Mouse (Mus musculus): ENCODE measurements around the gene Mmel1.

Mmel1 gene

DNA sequence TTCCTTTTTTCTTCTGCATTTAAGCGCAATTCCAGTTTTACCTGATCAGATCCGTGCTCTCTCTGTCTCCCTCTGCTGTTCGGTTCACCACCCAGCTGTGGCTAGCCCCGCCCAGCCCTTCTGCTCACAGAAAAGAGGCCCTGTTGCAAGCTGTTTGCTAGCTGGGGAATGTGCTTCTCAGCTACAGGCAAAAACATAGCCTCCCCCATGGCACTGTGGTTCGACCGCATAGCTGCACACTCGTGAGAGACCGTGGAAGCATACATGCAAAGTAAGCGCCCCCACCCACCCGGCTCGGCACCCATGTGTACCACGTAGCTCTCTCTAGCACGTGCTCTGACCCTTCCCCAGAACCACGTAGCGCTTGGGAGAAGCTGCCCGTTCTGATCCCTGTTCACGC, 38.4 kb downstream of the Mmel1 start:
- peak; percentile 86 for DNase-seq (ENCODE audit: low read depth)

DNA sequence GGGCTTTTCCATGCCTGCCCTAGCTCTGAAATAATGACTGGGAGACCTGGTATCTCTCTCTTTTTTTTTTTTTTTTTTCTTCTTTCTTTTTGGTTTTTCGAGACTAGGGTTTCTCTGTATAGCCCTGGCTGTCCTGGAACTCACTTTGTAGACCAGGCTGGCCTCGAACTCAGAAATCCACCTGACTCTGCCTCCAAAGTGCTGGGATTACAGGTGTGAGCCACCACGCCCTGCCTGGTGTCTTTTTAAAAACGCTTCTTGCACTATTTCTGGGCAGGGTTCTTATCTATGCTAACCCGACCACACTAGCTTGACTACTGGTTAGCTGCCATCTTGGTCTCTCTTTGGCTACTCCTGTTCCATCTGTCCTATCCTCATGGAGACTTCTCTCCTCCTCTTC, 39.1 kb downstream of the Mmel1 start:
- DNase-seq (ENCODE audit: low read depth), result no peak

DNA sequence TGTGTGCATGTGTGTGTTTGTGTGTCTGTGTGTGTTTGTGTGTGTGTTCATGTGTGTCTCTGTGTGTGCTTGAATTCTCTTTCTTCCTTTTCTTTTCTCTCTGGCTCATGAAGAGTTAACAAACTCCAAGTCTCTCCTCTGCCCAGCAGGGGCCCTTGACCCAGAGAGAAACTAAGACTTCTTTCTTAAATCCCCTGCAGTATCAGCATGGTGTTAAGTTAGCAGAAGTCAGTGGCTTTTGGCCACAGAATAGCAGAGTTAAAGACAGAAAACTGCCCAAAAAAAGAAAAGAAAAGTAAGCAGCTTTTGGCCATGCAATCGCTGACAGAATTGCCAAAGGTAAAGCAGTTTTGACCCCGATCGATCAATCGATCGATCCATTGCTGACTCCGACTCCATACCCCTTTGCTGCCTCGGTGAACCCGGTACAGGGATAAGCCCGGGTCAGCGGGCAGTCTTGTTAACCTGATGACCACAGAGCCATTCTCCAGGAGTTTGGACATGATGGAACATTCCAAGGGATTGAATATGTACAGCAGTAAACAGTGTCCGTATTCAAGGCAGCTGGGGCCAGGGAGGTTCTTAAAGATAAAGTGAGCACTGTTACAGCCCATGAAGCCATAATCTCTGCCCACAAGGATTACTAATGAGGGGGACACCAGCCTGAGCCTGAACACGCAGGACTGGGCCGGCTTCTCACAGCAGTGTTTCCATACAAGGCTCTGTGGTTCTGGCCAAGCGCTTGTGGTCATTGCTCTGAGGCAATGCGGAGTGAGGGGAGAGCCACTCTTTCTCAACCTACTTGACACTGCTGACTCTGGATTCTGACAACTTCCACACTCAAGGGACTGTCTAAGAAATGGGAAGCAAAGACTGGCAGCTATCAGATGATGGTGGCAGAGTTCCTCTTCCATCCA, 41.5 kb downstream of the Mmel1 start:
- DNase-seq (ENCODE audit: low read depth), result no peak

- DNase-seq (ENCODE audit: low read depth), result peak; percentile 67
Measured at GRCm38 (mm10) chr4:154911644-154912043, 42.3 kb downstream of the Mmel1 start.

GRCm38 (mm10) chr4:154913845-154914244, 44.5 kb downstream of the Mmel1 start:
- no peak for DNase-seq (ENCODE audit: low read depth)

- DNase-seq (ENCODE audit: low read depth), result no peak
Measured at GRCm38 (mm10) chr4:154914252-154914651, 44.9 kb downstream of the Mmel1 start.

DNA sequence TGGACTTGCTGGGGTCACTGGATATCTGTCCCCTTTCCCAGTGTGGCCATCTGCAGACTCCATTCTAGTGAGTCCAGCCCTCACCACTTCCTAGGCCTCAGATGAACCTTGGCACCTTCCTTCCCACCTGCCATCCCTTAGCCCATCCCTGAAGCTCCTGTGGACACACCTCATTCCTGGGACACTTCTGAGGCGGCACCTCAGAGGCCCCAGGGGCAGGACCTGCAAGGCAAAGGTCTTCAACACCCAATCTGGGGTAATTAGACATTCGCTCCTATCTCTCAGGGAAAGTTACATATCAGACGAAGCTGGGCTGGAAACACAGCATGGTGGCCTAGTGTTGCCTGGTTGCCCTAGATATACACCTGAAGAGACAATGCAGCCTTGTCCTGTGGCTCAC, 45.3 kb downstream of the Mmel1 start:
- DNase-seq (ENCODE audit: low read depth), result no peak

DNA sequence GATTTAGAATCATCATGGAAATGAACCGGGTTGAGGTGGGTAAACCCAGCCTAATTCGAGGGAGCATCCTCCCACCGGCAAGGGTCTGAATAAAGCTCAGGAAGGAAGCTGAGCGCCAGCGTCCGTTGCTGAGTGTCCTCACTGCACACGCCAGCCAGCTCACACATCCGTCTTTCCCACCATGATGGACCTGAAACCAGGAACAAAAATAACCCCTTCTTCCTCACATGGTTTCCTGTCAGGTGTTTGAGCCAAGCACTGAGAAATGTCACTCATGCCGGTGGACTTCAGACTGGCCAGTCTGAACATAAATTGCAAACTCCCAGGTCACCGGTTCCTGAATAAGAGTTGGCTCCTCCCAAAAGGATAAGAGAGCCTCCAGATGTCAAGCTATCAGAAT, 45.9 kb downstream of the Mmel1 start:
- DNase-seq (ENCODE audit: low read depth), result no peak

GRCm38 (mm10) chr4:154916662-154917061, 47.3 kb downstream of the Mmel1 start:
- DNase-seq (ENCODE audit: low read depth), result no peak

DNA sequence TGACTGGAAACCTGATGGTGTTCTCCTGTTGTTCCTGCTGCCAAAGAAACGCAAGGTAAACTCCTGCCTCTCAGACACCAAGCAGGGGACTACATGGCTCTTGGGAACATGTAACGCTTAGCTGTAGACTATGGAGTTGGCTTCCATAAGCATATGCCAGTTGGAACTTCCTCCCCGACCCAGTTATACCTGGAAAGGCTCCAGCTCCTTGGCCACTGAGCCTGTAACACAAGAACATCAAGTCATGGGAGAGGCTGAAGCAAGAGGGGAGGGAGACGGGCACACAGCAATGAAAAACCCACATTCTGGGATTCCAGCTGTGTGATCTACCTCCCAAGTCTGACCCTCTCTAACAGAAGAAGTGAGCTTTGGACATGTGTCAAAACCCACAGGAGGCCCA, 52.9 kb downstream of the Mmel1 start:
- DNase-seq (ENCODE audit: low read depth), result no peak

DNA sequence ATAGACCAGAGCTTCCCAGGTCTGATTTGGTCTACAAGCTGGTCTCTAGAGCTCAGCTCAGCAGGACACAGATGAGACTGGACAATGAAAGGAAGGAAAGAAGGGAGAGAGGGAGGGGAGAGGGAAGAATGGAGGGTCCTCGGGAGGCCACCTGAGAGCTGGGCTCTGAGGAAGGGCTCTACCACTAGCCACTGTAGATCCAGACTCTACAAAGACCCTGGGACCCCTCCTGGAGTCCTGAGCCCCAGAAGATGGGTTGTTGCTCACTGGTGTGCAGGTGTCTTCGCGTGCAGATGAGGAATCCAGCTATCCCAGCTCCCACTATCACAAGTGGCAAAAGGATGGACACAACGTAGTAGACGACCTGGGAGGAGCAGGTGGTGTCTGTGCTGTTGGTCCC, 53.5 kb downstream of the Mmel1 start:
- no peak for DNase-seq (ENCODE audit: low read depth)

DNA sequence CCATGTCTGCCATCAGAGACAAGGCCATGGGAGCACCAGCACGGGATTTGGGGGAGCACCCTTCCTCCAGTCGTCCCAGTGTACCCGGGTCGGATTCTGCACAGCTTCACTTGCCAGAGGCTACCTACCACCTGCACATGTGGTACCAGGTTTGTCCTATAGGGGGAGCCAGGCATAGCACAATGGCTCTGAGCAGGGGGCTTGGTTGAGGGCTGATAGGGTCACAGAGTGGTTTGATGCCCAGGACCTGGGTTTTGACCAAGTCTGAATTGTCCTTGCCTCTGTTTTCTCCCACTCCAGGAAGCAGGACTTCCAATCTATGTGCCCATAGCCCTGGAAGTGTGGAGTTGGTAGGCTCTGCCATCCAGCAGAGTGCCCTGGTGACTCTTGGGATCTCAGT, 56.0 kb downstream of the Mmel1 start:
- no peak for DNase-seq (ENCODE audit: low read depth)

DNA sequence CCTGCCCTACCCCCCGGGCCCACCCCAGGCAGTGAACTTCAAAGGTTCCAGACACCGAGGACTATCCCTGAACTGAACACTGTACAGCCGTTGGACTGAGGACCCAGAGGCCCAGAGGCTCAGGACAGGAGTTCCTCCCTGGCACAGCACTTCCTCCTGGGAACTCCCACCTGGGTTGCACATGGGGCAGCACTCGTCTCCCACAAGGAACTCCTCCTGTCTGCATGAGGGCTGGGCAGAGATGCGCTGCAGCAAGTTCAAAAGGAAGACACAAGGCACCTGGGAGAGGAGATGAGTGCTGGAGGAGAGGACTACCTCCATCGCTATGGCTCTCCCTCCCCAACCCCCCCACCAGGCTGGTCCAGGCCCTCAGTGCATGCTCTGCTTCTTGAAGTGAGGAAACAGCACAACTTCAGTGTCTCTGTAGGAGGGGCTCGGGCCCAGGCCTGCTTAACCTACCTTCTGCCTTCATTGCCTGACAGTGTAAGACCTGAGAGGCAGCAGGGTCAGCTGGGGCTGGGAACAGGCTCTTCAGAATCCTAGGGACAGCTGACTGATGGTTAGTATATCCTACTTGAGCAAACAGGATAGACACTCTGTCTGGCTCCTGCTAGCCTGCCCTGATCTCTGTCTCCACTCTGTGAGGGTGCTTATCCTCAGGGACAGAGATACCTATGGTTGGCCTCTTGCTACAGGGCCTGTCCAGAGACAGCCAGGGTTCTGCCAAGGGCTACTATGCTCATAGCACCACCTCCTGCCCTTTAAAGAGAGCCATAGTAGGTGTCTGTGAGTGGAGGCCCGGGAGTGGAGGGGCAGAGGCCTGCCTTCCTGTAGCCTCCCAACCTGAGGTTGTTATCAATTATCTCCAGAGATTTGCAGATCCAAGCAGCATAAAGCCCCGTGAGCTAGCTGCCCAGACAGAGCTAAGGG, 57.8 kb downstream of the Mmel1 start:
- DNase-seq (ENCODE audit: low read depth), result no peak

GRCm38 (mm10) chr4:154927899-154928337, 58.5 kb downstream of the Mmel1 start:
- no peak for DNase-seq (ENCODE audit: low read depth)

DNA sequence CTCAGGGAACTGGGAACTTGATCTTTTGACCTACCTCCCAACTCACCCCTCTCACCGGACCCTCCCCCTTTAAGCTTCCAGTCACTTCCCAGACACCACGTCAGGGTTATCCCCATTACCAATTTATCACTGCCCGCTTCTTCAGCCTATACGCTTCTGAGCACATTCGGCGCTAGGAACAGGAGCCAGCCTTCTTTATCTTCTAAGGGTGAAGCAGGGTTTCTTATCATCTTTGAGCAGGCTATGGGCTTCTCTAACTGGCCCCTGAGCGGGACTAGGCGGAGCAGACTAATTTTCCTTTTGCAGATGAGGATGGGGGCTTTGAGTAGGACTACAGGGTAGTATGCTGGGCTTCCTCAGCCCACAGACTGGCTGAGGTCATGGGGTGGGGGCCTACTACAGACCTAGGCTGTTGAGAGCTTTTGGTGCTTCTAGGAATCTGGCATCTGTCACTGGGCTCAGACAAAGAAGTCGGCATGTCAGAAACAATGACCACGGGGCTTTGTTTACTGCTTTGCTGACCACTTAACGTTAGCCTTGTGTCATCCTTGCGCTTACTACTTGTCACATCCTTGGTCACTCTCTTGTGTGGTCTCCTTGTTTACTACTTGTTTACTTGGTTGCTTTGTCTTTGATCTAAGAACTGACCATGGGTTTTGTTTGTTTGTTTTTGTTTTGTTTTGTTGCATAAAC, 59.2 kb downstream of the Mmel1 start, which contains the start of gene Tnfrsf14:
Tnfrsf14 (minus strand) TSS at position 169 of the 693 bp plus-strand sequence.
- DNase-seq (ENCODE audit: low read depth), result peak; percentile 76

- no peak for DNase-seq (ENCODE audit: low read depth)
Measured at GRCm38 (mm10) chr4:154929088-154929660, 59.8 kb downstream of the Mmel1 start.

- no peak for DNase-seq (ENCODE audit: low read depth)
Measured at GRCm38 (mm10) chr4:154933306-154933907, 64.0 kb downstream of the Mmel1 start.

- DNase-seq (ENCODE audit: low read depth), result no peak
Measured at GRCm38 (mm10) chr4:154934800-154935199, 65.4 kb downstream of the Mmel1 start.

DNA sequence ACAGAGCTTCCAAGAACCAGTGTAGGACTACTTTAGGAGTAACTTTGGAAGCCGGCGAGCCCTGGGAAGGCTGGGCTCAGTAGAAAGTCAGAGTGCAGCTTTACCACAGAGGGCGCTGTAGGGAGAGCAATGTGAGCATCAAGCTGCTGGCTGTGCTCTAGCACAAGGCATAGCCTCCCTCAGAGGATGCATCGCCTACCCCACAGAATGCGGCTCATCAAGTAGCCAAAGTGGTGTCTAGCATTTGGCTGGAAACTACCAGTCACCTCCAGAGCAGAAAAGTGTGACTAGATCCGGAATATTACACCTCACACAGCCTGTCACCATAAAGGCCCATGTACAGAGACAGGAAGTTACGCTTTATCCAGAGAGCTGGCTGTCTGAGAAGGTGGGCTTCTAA, 66.4 kb downstream of the Mmel1 start:
- DNase-seq (ENCODE audit: low read depth), result no peak

- DNase-seq (ENCODE audit: low read depth), result no peak
Measured at GRCm38 (mm10) chr4:154936542-154937255, 67.3 kb downstream of the Mmel1 start.

- no peak for DNase-seq (ENCODE audit: low read depth)
Measured at GRCm38 (mm10) chr4:154937746-154938145, 68.4 kb downstream of the Mmel1 start.

Measured in c-Kit-positive CD71-positive TER-119-negative erythroid progenitor cells, embryonic 14.5 days (primary cell).